In genomic region chr9:27154763-27155530, GRCm38 (mm10) we compare ENCODE assay signal across 8 mouse cellular contexts. TPM values are rescaled to one million over a fixed set of nuclear protein-coding genes. Genes with fewer than 3 reads are reported as not detected.
DNase-seq lines count a peak whose midpoint lies in the region; ATAC-seq lines count a peak whose summit lies in the region.

Gene Jam3 (minus strand): TSS chr9:27155421.

- peak within 1 kb of the TSS; percentile 80 for H3K4me2 ChIP-seq in hindbrain, embryonic 16.5 days (ENCODE audit: low read length)

- DNase-seq in adipocyte (ENCODE audit: low spot score) = peak; percentile 60
- DNase-seq in cerebellum, postnatal 4 days (ENCODE audit: low spot score in 2 of 2) = peak; percentile 94 to 97
- peak; percentile 64 to 80 for DNase-seq in gastrocnemius, adult 8-10 months (ENCODE audit: low spot score in 2 of 2)
- DNase-seq in left cerebral cortex, adult 18-20 months (ENCODE audit: low spot score in 2 of 2) = peak; percentile 91 to 94
- peak; percentile 87 for DNase-seq in lung, postnatal 36 days
- DNase-seq in right cerebral cortex, postnatal 14 days = peak; percentile 98
- DNase-seq in yolk sac, embryonic 10.5 days (ENCODE audit: low spot score) = peak; percentile 90

- H3K27me3 ChIP-seq in hindbrain, embryonic 16.5 days (replicated peaks; ENCODE audit: control insufficient read depth, insufficient read depth, low read length) = no peaks in the 10 kb centered on the region

- ATAC-seq in hindbrain, embryonic 16.5 days = peak; percentile 99

- H3K9ac ChIP-seq in hindbrain, embryonic 16.5 days (ENCODE audit: low read depth, low read length) = peak within 1 kb of the TSS; percentile 91

- under 1% methylated on average over 56 of the region's 58 CpGs for WGBS in hindbrain, embryonic 16.5 days

- H3K9me3 ChIP-seq in hindbrain, embryonic 16.5 days (ENCODE audit: control insufficient read depth, low read length) = no peaks in the 10 kb centered on the region

- H3K4me1 ChIP-seq in hindbrain, embryonic 16.5 days (ENCODE audit: control insufficient read depth, insufficient read depth, low read depth, low read length) = peaks cover 12% of the 10 kb centered on the region

- H3K36me3 ChIP-seq in hindbrain, embryonic 16.5 days (ENCODE audit: control insufficient read depth, insufficient read depth, low read length) = no peaks in the 10 kb centered on the region

- H3K27ac ChIP-seq in hindbrain, embryonic 16.5 days (ENCODE audit: low read depth, low read length) = peak within 1 kb of the TSS; percentile 92

- H3K4me3 ChIP-seq in hindbrain, embryonic 16.5 days (ENCODE audit: low read length) = peak within 1 kb of the TSS; percentile 82

RNA-seq across cellular contexts. Expression of gene Jam3, which starts in this region (rescaled TPM):
- 1 to 10 TPM; 4.6 to 7.1 (median 5.2) TPM for total RNA-seq in gastrocnemius, adult 8-10 months (2022)
- polyA plus RNA-seq in hindbrain, embryonic 16.5 days (2015; fragmentation: Nextera tagmentation; extraction: Ambion mirVana) = 43.0 and 49.9 TPM in 2 replicates
- total RNA-seq in left cerebral cortex, adult 18-20 months (2021) = 10 to 100 TPM; 27.3 to 32.7 TPM

Comparison
In these comparisons a context has a peak if more than half of its experiments do, and no peak if none do; other contexts are left out.
1. Peak in every context shown above with its lines: DNase-seq, ATAC-seq, H3K4me3 ChIP-seq and H3K27ac ChIP-seq.